Mouse (Mus musculus) urinary bladder, postnatal 4 days (tissue): ENCODE data around the gene Abhd15.
"Not testable (repeated sequence)": the region's sequence is repeated elsewhere in the genome, so short reads cannot be mapped to it uniquely, and the experiment has no call there.

ENCODE experiments used
- DNase-seq, 2 experiments: peaks; one replicate each; pipeline ENCODE4 v3.0.0; 2021 to 2022; ENCODE audit warnings: low spot score in 2 of 2

Gene Abhd15

DNA sequence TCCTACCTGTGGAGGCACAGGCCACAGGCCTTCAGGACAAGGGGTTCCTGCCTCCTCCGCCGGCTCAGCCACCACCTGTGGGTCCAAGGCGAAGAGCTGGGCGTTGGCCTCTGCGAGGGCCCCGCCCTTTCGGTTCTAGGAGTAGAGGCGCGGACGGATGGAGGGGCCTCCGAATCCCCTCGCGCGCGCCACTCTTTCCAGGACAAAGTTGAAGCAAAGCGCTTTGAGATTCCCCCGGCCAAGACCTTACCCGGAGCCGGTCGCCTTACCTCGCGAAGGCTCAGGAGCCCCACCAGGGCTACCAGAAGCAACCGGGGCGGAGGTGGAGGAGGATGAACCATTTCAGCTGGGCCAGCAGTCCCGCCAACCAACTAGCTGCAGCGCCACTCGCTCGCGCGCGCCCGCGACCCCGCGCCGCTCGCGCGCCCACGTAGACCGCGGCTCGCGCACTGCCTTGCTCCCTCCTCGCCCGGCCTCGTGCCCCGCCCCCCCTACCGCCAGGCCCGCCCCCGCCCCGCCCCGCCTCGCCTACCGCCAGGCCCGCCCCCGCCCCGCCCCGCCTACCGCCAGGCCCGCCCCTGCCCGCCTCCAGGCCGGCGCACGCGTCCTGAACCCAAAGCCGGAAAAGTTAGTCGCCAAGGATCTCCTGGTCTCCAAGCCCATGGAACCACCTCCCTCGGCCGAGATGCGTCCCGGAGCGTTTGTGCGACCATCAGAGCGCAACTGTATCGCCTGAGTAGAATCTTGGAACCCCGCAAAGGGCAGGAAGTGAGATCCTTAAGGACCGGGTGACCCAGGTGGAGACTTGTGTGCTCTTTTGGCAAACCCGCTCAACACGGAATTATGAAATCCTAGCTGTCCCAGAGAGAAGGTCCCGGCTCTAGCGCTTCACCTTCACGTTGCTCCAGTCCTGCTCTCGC, 1.8 kb upstream of the Abhd15 start:
- peak; percentile 86 to 88 for DNase-seq

DNA sequence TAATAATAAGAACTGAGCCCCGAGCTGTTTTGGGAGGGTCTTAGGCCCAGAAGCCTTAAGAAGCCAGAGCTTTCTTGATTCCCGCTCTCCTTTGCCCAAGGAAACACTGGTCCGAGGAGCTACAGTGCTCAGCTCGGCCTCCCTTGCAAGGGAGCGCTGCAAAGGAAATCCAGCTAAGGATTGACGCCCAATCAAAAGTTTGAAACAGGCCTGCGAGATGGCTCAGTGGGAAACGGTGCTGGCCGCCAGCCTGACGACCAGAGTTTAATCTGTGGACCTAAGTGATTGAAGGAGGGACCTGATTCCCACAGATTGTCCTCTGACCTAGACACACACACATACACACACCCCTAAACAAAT, 1.1 kb upstream of the Abhd15 start:
- no peak for DNase-seq

- no peak for DNase-seq
These were observed 565 bp upstream of the Abhd15 start for GRCm38 (mm10) chr11:77514281-77514831.

DNA sequence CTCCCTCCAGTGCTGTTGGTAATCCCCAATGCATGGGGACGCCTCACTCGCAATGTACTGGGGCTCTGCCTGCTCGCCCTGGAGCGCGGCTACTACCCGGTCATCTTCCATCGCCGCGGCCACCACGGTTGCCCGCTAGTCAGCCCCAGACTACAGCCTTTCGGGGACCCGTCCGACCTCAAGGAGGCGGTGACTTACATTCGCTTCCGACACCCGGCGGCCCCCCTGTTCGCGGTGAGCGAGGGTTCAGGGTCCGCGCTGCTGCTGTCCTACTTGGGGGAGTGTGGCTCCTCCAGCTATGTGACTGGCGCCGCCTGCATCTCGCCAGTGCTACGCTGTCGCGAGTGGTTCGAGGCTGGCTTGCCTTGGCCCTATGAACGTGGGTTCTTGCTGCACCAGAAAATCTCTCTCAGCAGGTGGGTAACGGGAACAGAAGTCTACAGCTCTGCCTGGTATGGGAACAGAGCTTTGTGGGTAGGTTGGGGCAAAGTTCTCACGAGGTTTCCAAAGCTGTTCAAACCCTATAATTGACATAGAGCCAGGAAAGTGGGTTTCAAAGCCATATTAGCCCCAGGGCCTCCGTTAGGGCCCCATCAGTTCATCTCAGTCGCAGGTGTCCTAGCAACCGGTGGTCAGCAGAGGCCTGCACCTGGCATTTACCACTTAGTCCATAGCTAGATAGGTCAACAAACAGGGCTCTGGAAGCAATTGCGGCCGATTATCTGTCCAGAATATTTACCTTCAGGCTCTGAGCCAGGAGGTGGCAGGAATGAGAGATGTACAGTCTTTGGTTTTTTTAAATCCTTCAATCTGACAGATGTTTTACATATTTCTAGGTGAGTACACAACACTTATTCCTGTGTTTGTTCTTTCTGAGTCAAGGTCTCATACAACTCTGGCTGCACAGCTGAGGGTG, 974 bp downstream of the Abhd15 start, which contains the start of gene Trp53i13:
Gene Trp53i13 (minus strand): TSS at position 344 of the 916 bp plus-strand sequence.
- DNase-seq: peak in 1 of 2 experiments; percentile 15

DNA sequence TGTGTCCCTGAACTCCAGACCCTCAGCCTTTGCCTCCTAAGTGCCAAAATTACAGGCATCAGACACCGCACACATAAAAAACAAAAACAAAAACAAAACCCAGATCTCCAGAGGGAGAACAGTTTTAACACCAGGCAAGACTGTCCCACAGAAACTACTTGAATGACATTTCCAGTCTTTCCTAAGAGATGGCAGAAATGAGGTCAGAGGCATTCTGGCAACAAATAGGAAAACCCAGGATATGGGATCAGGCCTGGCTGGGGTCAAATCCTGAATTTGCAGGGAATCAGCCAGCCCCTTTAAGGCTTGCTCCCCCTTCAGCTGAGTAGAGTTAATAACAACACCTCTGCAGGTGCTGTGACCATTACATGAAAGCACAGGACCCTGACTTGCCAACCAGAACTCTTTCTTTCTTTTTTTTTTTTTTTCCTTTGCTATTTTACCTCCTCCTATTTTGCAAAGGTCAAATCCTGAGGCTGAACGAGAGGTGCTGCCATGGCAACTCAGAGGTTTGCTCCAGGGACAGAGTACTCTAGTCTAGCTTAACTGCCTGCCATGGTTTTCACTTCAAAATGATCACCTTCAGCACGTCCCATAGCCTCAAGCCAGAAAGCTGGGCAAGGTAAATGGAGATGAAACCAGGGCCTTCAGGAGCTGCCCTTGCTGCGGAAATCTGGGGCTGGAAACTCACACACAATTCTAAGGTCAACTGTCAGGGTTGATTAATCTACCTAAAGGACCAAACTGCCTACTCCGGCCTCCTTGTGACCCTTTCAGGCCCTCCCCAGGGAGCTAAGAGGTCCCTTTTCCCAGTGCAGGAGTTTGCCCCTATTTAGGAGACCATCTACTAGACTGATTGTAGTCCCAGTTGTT, 1.9 kb downstream of the Abhd15 start:
- DNase-seq: peak in 1 of 2 experiments; percentile 14

- DNase-seq: no peak
These were observed 3.3 kb downstream of the Abhd15 start for GRCm38 (mm10) chr11:77518051-77518798.

DNA sequence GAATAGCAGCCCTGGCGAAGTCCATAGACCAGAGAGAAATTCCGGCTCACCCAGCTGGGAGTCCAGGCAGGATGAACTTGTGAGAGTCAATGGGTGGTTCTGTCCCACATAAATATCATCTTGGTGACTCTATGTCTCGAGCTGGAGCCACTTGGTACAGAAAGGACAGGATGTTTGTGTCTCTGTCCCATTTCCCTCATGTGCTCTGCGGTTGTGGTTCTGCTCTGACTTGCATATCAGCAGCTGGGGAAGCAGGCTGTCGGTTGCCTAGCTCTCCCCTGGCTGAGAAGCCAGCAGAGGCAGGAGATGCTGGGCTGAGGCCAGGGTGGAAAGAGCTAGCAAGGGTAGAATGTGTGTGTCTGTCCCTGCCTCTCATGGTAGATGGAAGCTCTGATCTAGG, 4.1 kb downstream of the Abhd15 start, which contains the start of gene Gm10392:
Gene Gm10392 (minus strand): TSS at position 156 of the 400 bp plus-strand sequence.
- DNase-seq: no peak

- DNase-seq: no peak
These were observed 5.9 kb downstream of the Abhd15 start for GRCm38 (mm10) chr11:77520601-77521529.

DNA sequence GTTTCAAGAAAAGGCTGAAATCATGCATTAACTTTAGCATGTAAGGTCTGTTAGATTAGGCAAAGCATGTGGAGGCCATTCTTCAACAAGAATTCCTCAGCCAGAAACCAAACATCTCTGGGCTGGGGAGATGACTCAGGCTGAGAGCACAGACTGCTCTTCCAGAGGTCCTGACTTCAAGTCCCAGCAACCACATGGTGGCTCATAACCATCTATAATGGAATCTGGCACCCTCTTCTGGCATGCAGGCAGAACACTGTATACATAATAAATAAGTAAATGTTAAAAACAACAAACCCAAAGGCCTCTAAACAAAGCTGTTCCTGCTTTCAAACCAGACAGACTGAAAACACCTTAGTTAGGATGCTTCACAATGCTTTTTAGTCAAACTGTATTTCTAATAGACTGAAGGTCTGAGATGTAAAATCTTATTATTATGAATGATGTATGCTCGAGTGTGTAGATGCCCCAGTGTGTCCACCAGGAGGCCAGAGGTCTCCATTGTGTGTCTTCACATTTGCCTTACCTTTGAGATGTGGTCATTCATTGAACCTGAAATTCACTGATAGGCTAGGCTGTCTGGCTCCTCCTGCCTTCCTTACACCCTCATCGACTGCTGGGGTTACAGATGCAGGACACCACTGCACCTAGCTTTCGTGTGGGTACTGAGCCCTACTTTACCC, 11.0 kb downstream of the Abhd15 start:
- DNase-seq: no peak

GRCm38 (mm10) chr11:77528420-77528819, 13.5 kb downstream of the Abhd15 start:
- DNase-seq: not testable (repeated sequence)

DNA sequence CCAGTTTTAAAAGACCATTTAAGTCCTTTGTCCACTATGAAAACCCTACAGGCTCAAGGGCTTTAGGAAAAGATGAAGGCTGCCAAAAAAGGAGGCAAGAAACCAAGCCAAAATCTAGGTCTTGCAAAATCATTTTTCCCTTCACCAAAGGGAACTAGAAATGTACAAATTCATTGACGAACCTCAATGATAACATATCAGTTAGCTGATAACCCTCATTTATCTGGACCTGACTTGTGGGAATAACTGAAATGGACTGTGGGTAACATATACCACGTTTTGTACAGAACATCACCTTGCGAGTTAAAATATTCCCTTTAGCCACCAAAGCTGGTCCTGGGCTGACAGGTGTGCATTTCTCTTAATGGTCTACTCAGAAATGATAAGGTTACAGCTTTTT, 14.7 kb downstream of the Abhd15 start:
- DNase-seq: no peak

DNA sequence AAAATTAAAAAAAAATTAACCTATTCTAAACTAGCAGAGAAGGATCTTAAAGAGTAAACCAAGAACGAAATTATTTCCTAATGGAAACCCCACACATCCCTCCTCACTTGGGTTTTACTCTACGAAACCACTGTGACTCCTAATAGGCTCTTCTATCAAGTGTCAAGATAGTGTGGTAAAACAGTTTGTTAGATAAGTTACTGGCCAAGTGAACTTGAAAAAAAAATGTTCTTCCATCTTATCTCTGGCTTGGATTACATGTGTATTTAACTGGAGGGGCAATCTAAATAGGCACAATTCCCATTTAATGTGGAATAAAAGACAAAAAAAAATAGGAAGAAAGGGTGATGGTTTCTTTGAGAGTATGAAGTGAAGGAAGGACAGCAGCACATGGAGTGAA, 15.9 kb downstream of the Abhd15 start:
- no peak for DNase-seq

DNA sequence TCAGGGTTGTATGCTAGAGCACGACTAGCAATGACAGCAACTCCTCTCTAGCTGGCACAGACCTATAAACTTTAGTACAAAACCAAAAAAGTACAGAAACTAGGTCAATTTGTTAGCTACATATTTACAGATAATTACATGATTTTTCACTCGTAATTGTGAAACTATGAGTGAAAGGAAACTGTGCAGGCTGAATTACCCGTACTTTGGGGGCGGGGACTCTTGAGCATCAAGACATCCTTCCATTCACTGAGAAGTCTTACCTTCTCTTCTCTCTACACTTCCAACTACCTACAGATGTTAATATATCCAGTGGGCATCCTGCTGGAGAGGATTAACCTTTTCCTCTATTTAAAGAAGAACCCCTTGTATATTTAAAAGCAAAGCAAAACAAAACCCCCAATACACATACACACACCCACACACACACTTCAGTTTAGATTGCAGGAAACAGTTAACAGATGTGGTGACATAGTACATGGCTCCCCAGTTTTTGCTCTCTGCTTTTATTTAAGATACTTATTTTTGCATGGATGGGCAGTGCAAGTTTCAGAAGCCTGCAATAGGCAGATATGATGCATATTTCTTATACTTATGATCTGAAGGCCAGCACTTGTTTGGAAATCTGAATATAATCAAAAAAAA, 17.4 kb downstream of the Abhd15 start:
- no peak for DNase-seq

GRCm38 (mm10) chr11:77545261-77545660, 30.3 kb downstream of the Abhd15 start:
- no peak for DNase-seq

GRCm38 (mm10) chr11:77585201-77585600, 70.3 kb downstream of the Abhd15 start:
- no peak for DNase-seq
